Mouse (Mus musculus) heart, embryonic 15.5 days (tissue): ENCODE results near the gene Grip1. TPM values are rescaled to one million over a fixed set of nuclear protein-coding genes. Genes with fewer than 3 reads are reported as not detected.

Source experiments
- ATAC-seq: fragments of 200-750 bp; cut with Nextera tagmentation; replicated peaks from 2 replicates; pipeline ENCODE4 v1.8.0; 2017; ENCODE audit warnings: low read depth, moderate TSS enrichment; ENCODE audit not compliant: insufficient number of reproducible peaks, insufficient read depth, low FRiP score
- H3K27ac ChIP-seq: fragments of 300-500 bp; sonication (generic); 2 replicates; pipeline ENCODE4 v1.5.1; 2015; ENCODE audit warnings: mild to moderate bottlenecking, inconsistent platforms
- H3K27me3 ChIP-seq: fragments of 300-500 bp; sonication (generic); 2 replicates; pipeline ENCODE4 v1.6.1; 2015; ENCODE audit warnings: inconsistent platforms
- H3K36me3 ChIP-seq: fragments of 300-500 bp; sonication (generic); 2 replicates; pipeline ENCODE4 v1.6.1; 2015; ENCODE audit warnings: mild to moderate bottlenecking, inconsistent platforms
- H3K4me1 ChIP-seq: fragments of 300-500 bp; sonication (generic); replicated peaks from 2 replicates; pipeline ENCODE4 v1.6.1; 2015; ENCODE audit warnings: inconsistent platforms
- H3K4me2 ChIP-seq: fragments of 300-500 bp; sonication (generic); 2 replicates; pipeline ENCODE4 v1.6.1; 2015; ENCODE audit warnings: inconsistent platforms, mild to moderate bottlenecking, moderate library complexity
- H3K4me3 ChIP-seq: fragments of 300-500 bp; sonication (generic); 2 replicates; pipeline ENCODE4 v1.5.1; 2015; ENCODE audit warnings: mild to moderate bottlenecking, inconsistent platforms
- H3K9ac ChIP-seq: fragments of 300-500 bp; sonication (generic); 2 replicates; pipeline ENCODE4 v1.6.1; 2015; ENCODE audit warnings: mild to moderate bottlenecking, inconsistent platforms
- H3K9me3 ChIP-seq: fragments of 300-500 bp; sonication (generic); replicated peaks from 2 replicates; pipeline ENCODE4 v1.6.1; 2016; ENCODE audit warnings: inconsistent platforms
- WGBS: fragments of 180-500 bp; shearing (Covaris S2); methylation state at CpG from one replicate; pipeline ENCODE4 v1.1.7; 2015; ENCODE audit warnings: mixed read lengths; 5-methylcytosine and 5-hydroxymethylcytosine counted together
- polyA plus RNA-seq: library from polyadenylated mRNA; unstranded; fragments of >200 nt; fragmentation: Nextera tagmentation; extraction: Ambion mirVana; gene quantifications from 2 replicates; pipeline ENCODE4 v1.2.1, GENCODE M21; 2015

The Grip1 gene
- polyA plus RNA-seq, 1 experiment from 2014 or later = 1.5 TPM

GRCm38 (mm10) chr10:119496221-119496620 lies 42.6 kb downstream of the Grip1 start:
- no peak overlapping the region for H3K4me3 ChIP-seq
- no peaks in the 10 kb centered on the region for H3K27me3 ChIP-seq
- no peak for ATAC-seq
- no peak overlapping the region for H3K4me2 ChIP-seq
- WGBS = 24% methylated on average over 5 of the region's 5 CpGs
- no peak overlapping the region for H3K27ac ChIP-seq
- no peaks in the 10 kb centered on the region for H3K9me3 ChIP-seq
- no peaks in the 10 kb centered on the region for H3K36me3 ChIP-seq
- H3K4me1 ChIP-seq = 0 out of 2 replicates have a peak, but pooled peaks cover 4% of the 10 kb centered on the region
- no peak overlapping the region for H3K9ac ChIP-seq

DNA sequence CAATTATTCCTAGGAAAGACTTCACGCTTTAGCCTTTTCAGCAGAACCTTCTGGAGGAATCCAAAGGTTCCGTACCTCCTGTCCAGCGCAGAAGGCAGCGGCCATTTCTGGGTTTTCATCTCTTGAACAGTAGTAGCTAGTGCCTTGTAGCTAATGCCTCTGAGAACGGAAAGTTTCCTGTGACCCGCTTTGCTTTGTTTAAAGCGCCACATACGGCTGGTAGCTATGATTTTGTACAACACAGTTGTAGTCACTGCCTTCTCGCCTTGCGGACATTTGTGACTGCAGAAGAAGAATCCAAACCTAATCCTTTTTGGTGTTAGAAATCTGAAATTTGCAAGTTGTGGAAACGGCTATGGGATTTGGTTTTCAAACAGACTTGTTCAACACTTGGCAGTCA lies 68.1 kb downstream of the Grip1 start:
- Histone ChIP-seq H3K27ac (no peak overlapping the region), H3K9ac (no peak overlapping the region), H3K4me1 (no peaks in the 10 kb centered on the region), H3K27me3 (no peaks in the 10 kb centered on the region), H3K9me3 (no peaks in the 10 kb centered on the region), H3K4me3 (no peak overlapping the region), H3K4me2 (no peak overlapping the region), H3K36me3 (no peaks in the 10 kb centered on the region)
- no peak for ATAC-seq
- WGBS = 90% methylated on average over 11 of the region's 11 CpGs

GRCm38 (mm10) chr10:119525730-119526129 lies 72.1 kb downstream of the Grip1 start:
- H3K9me3 ChIP-seq = no peaks in the 10 kb centered on the region
- H3K4me1 ChIP-seq = no peaks in the 10 kb centered on the region
- H3K9ac ChIP-seq = no peak overlapping the region
- no peak overlapping the region for H3K4me2 ChIP-seq
- no peak overlapping the region for H3K27ac ChIP-seq
- WGBS = 78% methylated on average over 3 of the region's 3 CpGs
- no peak overlapping the region for H3K4me3 ChIP-seq
- no peaks in the 10 kb centered on the region for H3K27me3 ChIP-seq
- no peak for ATAC-seq
- H3K36me3 ChIP-seq = no peaks in the 10 kb centered on the region

DNA sequence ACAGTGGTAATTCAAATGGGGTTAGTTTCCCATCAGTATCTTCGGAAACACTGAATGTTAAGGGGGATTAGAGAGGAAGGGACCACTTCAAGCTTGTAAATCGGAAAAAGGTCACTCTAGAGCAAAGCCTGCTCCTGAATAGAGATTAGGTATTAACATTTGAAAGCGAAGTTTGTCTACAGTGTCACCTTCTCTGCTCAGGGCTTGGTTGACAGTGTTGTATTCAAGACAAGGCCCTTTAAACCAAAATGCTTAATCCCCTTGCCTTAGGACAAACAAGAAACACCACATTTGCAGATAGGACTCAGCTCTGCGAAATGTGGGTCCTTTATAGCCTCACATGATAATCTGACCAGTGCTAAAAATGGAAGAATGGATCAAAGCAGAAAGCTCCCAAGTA lies 81.2 kb downstream of the Grip1 start:
- Histone ChIP-seq H3K4me1 (no peaks in the 10 kb centered on the region), H3K27ac (no peak overlapping the region), H3K36me3 (no peaks in the 10 kb centered on the region), H3K4me2 (no peak overlapping the region), H3K4me3 (no peak overlapping the region), H3K9me3 (no peaks in the 10 kb centered on the region), H3K9ac (no peak overlapping the region), H3K27me3 (no peaks in the 10 kb centered on the region)
- ATAC-seq = no peak
- WGBS = 54% methylated on average over 4 of the region's 4 CpGs

- Histone ChIP-seq H3K27ac (no peak overlapping the region), H3K4me1 (no peaks in the 10 kb centered on the region), H3K9ac (no peak overlapping the region), H3K4me2 (no peak overlapping the region), H3K4me3 (no peak overlapping the region), H3K36me3 (no peaks in the 10 kb centered on the region), H3K9me3 (no peaks in the 10 kb centered on the region), H3K27me3 (no peaks in the 10 kb centered on the region)
- WGBS = 78% methylated on average over 4 of the region's 4 CpGs
- no peak for ATAC-seq
These were observed 88.0 kb downstream of the Grip1 start for GRCm38 (mm10) chr10:119541655-119542054.

GRCm38 (mm10) chr10:119543771-119544170 lies 90.1 kb downstream of the Grip1 start:
- Histone ChIP-seq H3K4me1 (no peaks in the 10 kb centered on the region), H3K27me3 (no peaks in the 10 kb centered on the region), H3K9ac (no peak overlapping the region), H3K36me3 (no peaks in the 10 kb centered on the region), H3K4me3 (no peak overlapping the region), H3K9me3 (no peaks in the 10 kb centered on the region), H3K27ac (no peak overlapping the region), H3K4me2 (no peak overlapping the region)
- WGBS = 71% methylated on average over 7 of the region's 7 CpGs
- ATAC-seq = no peak

GRCm38 (mm10) chr10:119544743-119545142 lies 91.1 kb downstream of the Grip1 start:
- WGBS = 73% methylated on average over 9 of the region's 9 CpGs
- no peaks in the 10 kb centered on the region for H3K27me3 ChIP-seq
- H3K4me3 ChIP-seq = no peak overlapping the region
- H3K9me3 ChIP-seq = no peaks in the 10 kb centered on the region
- H3K4me1 ChIP-seq = peaks cover 4% of the 10 kb centered on the region
- no peak overlapping the region for H3K4me2 ChIP-seq
- H3K36me3 ChIP-seq = no peaks in the 10 kb centered on the region
- ATAC-seq = no peak
- no peak overlapping the region for H3K27ac ChIP-seq
- no peak overlapping the region for H3K9ac ChIP-seq

GRCm38 (mm10) chr10:119547875-119548274 lies 94.2 kb downstream of the Grip1 start:
- 58% methylated on average over 5 of the region's 5 CpGs for WGBS

GRCm38 (mm10) chr10:119548774-119549173 lies 95.1 kb downstream of the Grip1 start:
- no peak for ATAC-seq

More at GRCm38 (mm10) chr10:119547875-119548274, 94.2 kb downstream of the Grip1 start:
- H3K4me2 ChIP-seq = no peak overlapping the region
- H3K4me3 ChIP-seq = no peak overlapping the region
- peaks cover 5% of the 10 kb centered on the region for H3K4me1 ChIP-seq
- no peak overlapping the region for H3K9ac ChIP-seq
- ATAC-seq = no peak
- H3K27ac ChIP-seq = no peak overlapping the region
- no peaks in the 10 kb centered on the region for H3K27me3 ChIP-seq
- no peaks in the 10 kb centered on the region for H3K9me3 ChIP-seq
- H3K36me3 ChIP-seq = no peaks in the 10 kb centered on the region

DNA sequence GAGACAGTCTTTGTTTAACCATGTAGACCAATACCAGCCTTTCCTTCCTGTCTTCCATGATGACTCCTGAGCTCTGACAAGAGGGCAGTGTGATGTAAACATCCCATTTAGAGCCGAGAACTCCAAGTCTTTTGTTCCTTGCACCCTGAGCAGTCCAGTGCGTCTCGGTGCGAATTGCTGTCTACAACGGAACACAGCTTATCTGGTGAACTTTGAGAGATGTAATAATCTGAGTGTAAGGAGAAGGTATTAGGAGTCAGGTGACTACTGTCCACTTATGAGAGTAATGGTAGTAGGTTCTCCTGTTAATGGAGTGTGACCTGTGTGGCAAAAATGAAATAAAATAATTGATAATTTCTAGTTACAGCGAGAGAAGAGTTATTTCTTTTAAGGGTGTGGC lies 97.0 kb downstream of the Grip1 start:
- WGBS = 62% methylated on average over 6 of the region's 6 CpGs
- H3K36me3 ChIP-seq = no peaks in the 10 kb centered on the region
- no peak for ATAC-seq
- no peak overlapping the region for H3K4me2 ChIP-seq
- no peaks in the 10 kb centered on the region for H3K27me3 ChIP-seq
- no peak overlapping the region for H3K27ac ChIP-seq
- H3K9me3 ChIP-seq = no peaks in the 10 kb centered on the region
- H3K4me1 ChIP-seq = peaks cover 5% of the 10 kb centered on the region
- no peak overlapping the region for H3K4me3 ChIP-seq
- H3K9ac ChIP-seq = no peak overlapping the region

More at GRCm38 (mm10) chr10:119548774-119549173, 95.1 kb downstream of the Grip1 start:
- H3K27me3 ChIP-seq = no peaks in the 10 kb centered on the region
- H3K36me3 ChIP-seq = no peaks in the 10 kb centered on the region
- 75% methylated on average over 10 of the region's 10 CpGs for WGBS
- H3K4me1 ChIP-seq = peaks cover 5% of the 10 kb centered on the region
- no peaks in the 10 kb centered on the region for H3K9me3 ChIP-seq
- no peak overlapping the region for H3K27ac ChIP-seq
- H3K4me2 ChIP-seq = no peak overlapping the region
- H3K4me3 ChIP-seq = no peak overlapping the region
- H3K9ac ChIP-seq = no peak overlapping the region

DNA sequence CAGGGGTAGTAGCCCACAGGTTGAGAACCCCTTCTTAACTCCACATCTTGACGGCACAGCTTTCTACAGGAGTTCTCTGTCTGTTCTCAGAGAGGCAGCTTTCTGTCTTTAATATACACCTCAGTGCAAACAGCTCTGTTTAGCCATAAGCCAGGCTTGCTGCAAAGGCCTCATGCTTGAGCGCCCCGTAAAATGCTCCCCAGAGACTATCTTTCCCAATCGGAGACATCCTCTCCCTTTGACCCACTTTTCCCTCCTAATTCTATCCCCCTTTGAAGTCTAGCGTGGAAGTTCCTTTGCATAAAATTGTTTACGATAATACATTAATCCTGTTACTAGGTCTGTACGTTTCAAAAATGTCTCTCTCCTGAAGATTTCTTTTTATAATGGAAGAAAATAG lies 102.7 kb downstream of the Grip1 start:
- Histone ChIP-seq H3K4me2 (no peak overlapping the region), H3K9me3 (no peaks in the 10 kb centered on the region), H3K27ac (no peak overlapping the region), H3K9ac (no peak overlapping the region), H3K4me1 (no peaks in the 10 kb centered on the region), H3K36me3 (no peaks in the 10 kb centered on the region), H3K27me3 (no peaks in the 10 kb centered on the region), H3K4me3 (no peak overlapping the region)
- ATAC-seq = no peak
- WGBS = 81% methylated on average over 7 of the region's 7 CpGs

DNA sequence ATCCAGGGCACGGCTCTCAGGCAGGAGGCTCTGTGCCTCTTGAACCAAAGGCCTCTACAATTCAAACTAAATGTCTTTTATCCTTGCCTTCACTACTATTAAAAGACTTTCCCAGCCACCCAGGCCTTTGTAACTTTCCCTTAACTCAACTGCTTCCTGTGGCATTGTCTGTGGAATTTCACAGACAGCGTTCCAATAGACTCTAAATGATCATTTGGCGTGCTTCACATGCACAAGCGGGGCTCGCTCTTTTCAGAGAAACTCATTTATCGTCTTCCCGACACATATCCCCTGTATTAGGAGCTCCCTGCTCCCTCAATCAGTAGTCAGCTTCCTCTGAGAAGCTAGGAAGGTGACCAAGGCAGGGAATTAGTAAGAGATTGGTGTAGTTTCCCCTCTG lies 104.8 kb downstream of the Grip1 start:
- Histone ChIP-seq H3K36me3 (no peaks in the 10 kb centered on the region), H3K4me2 (no peak overlapping the region), H3K9me3 (no peaks in the 10 kb centered on the region), H3K4me1 (no peaks in the 10 kb centered on the region), H3K27ac (no peak overlapping the region), H3K9ac (no peak overlapping the region), H3K27me3 (no peaks in the 10 kb centered on the region), H3K4me3 (no peak overlapping the region)
- 85% methylated on average over 7 of the region's 7 CpGs for WGBS
- ATAC-seq = no peak
